Mouse (Mus musculus): Measurements from ENCODE around the gene Zfp574.

Gene Zfp574

GRCm38 (mm10) chr7:25072716-25073390 lies 486 bp downstream of the Zfp574 start:
- in situ Hi-C loops (cut with MboI, MseI), result no loop called here

GRCm38 (mm10) chr7:25073924-25074323 lies 1.6 kb downstream of the Zfp574 start:
- in situ Hi-C loops (cut with MboI, MseI), result no loop called here

- in situ Hi-C loops (cut with MboI, MseI), result no loop called here
Observed at GRCm38 (mm10) chr7:25076296-25076662, 3.9 kb downstream of the Zfp574 start.

GRCm38 (mm10) chr7:25076663-25077413 lies 4.5 kb downstream of the Zfp574 start:
- in situ Hi-C loops (cut with MboI, MseI), result no loop called here

GRCm38 (mm10) chr7:25077414-25077755 lies 5.0 kb downstream of the Zfp574 start:
- in situ Hi-C loops (cut with MboI, MseI), result no loop called here

- in situ Hi-C loops (cut with MboI, MseI), result no loop called here
Observed at GRCm38 (mm10) chr7:25079496-25080026, 7.2 kb downstream of the Zfp574 start.

GRCm38 (mm10) chr7:25080431-25080830 lies 8.1 kb downstream of the Zfp574 start:
- in situ Hi-C loops (cut with MboI, MseI), result no loop called here

- in situ Hi-C loops (cut with MboI, MseI), result no loop called here
Observed at GRCm38 (mm10) chr7:25082510-25082909, 10.1 kb downstream of the Zfp574 start.

GRCm38 (mm10) chr7:25084621-25085020 lies 12.3 kb downstream of the Zfp574 start:
- in situ Hi-C loops (cut with MboI, MseI), result no loop called here

- in situ Hi-C loops (cut with MboI, MseI), result no loop called here
Observed at GRCm38 (mm10) chr7:25086656-25087055, 14.3 kb downstream of the Zfp574 start.

GRCm38 (mm10) chr7:25087256-25087912 lies 15.0 kb downstream of the Zfp574 start:
- in situ Hi-C loops (cut with MboI, MseI), result no loop called here

- in situ Hi-C loops (cut with MboI, MseI), result no loop called here
Observed at GRCm38 (mm10) chr7:25087972-25088371, 15.6 kb downstream of the Zfp574 start.

- in situ Hi-C loops (cut with MboI, MseI), result no loop called here
Observed at GRCm38 (mm10) chr7:25088531-25088930, 16.2 kb downstream of the Zfp574 start.

- in situ Hi-C loops (cut with MboI, MseI), result no loop called here
Observed at GRCm38 (mm10) chr7:25088968-25089367, 16.6 kb downstream of the Zfp574 start.

- in situ Hi-C loops (cut with MboI, MseI), result no loop called here
Observed at GRCm38 (mm10) chr7:25089875-25090274, 17.5 kb downstream of the Zfp574 start.

GRCm38 (mm10) chr7:25098169-25098568 lies 25.8 kb downstream of the Zfp574 start:
- in situ Hi-C loops (cut with MboI, MseI), result loop anchor here (5.0 kb wide), 1 partner anchor 89 kb away; no protein-coding TSS in a partner anchor

GRCm38 (mm10) chr7:25099581-25099980 lies 27.2 kb downstream of the Zfp574 start:
- in situ Hi-C loops (cut with MboI, MseI), result loop anchor here (5.0 kb wide), 1 partner anchor 88 kb away; no protein-coding TSS in a partner anchor

GRCm38 (mm10) chr7:25105411-25106160 lies 33.2 kb downstream of the Zfp574 start:
- in situ Hi-C loops (cut with MboI, MseI), result no loop called here

GRCm38 (mm10) chr7:25106790-25107502 lies 34.6 kb downstream of the Zfp574 start:
- in situ Hi-C loops (cut with MboI, MseI), result no loop called here

GRCm38 (mm10) chr7:25109355-25109754 lies 37.0 kb downstream of the Zfp574 start:
- in situ Hi-C loops (cut with MboI, MseI), result no loop called here

- in situ Hi-C loops (cut with MboI, MseI), result no loop called here
Observed at GRCm38 (mm10) chr7:25110336-25110735, 38.0 kb downstream of the Zfp574 start.
